Mouse (Mus musculus): ENCODE measurements around the gene Ccdc187.

The Ccdc187 gene

DNA sequence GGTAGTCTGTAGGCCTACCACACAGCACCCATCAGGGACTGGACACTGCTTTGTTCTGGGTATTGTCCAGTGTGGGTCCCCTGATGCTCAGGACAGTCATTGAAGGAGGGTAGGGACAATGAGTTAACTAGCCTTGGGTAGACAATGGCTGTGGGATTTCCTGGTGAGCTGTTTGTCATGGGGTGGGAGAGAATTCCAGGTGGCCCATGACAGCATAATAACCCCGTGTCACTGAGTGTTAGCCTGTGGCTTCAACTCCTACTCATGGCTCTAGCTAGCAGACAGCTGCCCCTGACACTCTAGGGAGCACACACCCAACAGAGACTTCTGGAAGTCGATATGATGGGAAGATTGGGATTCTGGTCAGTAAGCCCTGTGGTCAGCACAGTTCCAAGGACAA, at the start of gene Ccdc187:
TSS of gene Ccdc187 (minus strand) at position 101 of the 400 bp plus-strand sequence.
- DNase-seq (ENCODE audit: low spot score): no peak

- DNase-seq (ENCODE audit: low spot score): no peak
These were observed 48.5 kb upstream of the Ccdc187 start for GRCm38 (mm10) chr2:26342609-26343490.

DNA sequence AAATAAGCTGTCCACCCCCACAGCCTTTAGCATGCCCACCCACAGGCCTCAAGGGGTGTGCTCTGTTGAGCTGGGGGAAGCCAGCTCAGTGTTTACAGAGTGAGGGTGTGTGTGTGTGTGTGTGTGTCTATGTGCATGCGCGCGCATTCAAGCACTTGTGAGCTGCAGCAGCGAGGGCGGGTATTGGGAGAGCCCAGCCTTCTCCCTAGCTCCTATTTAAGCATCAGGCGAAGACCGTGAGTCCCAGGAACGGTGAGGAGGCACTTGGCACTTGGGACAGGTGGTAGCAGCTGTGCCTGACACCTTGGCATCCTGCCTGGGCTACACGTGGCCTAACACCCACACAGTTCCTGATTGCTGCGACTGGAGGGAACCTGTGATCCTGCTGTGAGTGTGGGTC, 47.7 kb upstream of the Ccdc187 start:
- peak; percentile 75 for DNase-seq (ENCODE audit: low spot score)

- no peak for DNase-seq (ENCODE audit: low spot score)
These were observed 47.2 kb upstream of the Ccdc187 start for GRCm38 (mm10) chr2:26341510-26341981.

DNA sequence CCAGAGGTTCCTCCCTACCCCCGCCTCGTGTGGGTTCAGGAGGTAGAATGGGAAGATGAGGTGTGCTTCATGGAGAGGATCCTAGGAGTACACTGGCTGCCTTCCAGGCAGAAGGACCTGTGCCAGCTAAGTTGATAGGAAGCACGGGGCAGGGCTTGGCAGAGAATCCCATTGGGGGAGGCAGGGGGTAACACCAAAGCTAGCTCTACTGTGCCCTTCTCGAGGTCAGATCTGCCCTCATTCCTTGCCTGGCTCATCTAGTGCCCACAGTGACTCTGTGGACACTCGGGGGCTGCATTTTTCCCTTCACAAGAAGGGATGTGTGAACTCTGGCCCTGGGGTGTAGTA, 44.8 kb upstream of the Ccdc187 start:
- DNase-seq (ENCODE audit: low spot score): no peak

GRCm38 (mm10) chr2:26338302-26339203, 44.2 kb upstream of the Ccdc187 start:
- no peak for DNase-seq (ENCODE audit: low spot score)

DNA sequence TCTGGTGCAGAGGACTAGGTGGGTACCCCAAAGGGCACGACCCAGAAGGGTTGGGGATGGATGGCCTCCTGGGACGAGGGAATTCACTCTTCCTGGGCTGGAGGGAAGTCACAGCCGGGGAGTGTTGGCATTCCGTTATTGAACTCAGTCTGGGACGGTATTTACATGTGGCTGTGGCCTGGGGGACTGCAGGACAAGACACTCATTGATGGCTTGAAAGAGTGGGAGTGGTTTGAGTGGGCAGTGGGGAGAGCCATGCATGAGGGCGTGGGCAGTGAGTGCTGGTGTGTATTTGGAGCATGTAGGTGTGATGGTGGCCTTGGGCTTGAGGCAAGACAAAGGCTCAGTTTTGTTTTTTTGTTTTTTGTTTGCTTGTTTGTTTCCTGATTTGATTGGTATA, 36.3 kb upstream of the Ccdc187 start:
- no peak for DNase-seq (ENCODE audit: low spot score)

DNA sequence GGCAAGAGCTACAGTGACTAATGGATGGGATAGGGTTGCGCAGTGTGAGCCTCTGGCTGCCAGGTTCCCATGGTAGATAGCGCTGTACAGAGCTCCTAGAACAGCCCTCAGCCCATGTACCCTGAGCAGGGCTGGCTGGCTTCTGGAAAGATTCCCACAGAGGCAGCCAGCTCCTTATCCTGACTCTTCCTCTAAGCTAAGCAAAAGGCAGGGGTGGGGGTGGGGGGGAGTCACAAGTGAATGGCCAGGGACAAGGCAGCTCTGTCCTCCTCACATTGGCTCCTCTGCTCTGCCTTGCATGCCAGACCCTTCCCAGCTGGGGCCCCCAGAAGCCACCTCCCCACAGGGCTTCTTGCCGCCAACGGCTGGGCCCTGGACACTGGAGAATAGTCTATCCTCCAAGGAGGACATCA, 35.7 kb upstream of the Ccdc187 start:
- no peak for DNase-seq (ENCODE audit: low spot score)

DNA sequence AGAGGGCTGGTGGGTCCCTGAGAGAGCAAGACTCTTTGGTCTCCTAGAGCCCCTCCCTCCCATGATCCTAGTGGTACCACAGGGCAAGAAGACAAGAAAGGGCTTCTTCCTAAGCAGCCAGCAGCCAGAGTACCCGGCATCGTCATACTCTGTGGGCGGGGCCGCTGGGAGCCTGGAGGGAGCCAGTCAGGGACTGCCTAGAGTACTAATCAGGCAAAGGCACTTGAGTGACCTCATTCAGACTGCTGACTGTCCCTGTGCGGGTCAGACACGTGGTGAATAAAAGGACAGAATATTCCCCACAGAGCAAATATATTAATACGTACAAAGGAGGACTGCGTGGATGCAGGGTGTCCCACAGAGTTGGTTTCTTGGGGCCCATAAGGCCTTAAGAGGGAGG, 35.0 kb upstream of the Ccdc187 start:
- peak; percentile 75 for DNase-seq (ENCODE audit: low spot score)

DNA sequence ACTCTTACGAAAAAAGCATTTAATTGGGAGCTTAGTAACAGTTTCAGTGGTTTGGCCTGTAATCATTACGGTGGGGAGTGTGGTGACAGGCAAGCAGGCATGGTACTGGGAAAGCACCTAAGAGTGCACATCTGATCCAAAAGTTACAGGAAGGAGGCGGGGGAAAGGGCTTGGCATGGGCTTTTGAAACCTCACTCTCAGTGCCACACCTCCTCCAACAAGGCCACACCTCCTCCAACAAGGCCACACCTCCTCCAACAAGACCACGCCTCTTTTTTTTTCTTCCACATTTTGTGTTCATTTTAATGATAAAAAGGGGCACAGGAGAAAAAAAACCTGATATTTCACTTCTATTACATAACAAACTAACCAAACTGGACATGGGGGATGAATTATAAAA, 33.5 kb upstream of the Ccdc187 start:
- no peak for DNase-seq (ENCODE audit: low spot score)

- DNase-seq (ENCODE audit: low spot score): peak; percentile 70
These were observed 31.2 kb upstream of the Ccdc187 start for GRCm38 (mm10) chr2:26325386-26326181.

- DNase-seq (ENCODE audit: low spot score): peak; percentile 75
These were observed 30.6 kb upstream of the Ccdc187 start for GRCm38 (mm10) chr2:26324917-26325316.

GRCm38 (mm10) chr2:26323589-26324325, 29.4 kb upstream of the Ccdc187 start:
- DNase-seq (ENCODE audit: low spot score): no peak

GRCm38 (mm10) chr2:26320245-26321185, 26.2 kb upstream of the Ccdc187 start:
- DNase-seq (ENCODE audit: low spot score): no peak

DNA sequence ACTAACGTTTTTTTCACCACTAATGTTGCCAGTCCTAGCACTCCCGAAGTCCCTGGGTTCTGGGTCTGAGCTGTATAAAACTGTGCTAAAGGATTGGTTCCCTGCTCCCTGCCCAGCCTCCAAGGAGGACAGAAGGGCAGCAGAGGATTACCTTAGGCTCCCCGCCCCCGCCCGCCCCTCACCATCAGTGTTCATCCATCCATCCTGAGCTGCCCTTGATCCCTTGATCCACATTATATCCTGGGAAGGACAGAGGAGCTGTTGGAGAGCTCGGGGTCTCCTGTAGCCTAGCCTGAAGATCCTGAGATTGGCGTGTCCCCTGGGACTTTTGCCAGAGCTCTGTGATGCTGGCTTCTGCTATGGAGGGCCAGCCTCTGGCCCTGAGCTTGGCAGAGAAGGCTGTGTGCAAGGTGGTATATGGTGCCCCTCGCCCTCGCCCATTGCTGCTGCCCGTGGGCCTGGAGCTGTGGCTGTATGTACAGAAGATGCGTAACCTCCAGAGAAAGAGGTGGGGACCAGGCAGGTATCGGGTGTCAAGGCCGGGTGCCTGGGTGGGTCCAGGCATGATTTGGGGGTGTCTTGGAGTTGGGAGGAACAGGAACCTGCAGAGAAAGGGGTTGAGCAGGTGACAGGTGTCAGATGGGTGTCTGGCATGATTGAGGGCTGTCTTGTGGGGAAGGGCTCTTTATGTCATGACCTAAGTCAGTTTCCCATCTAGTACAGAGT, 25.3 kb upstream of the Ccdc187 start:
- no peak for DNase-seq (ENCODE audit: low spot score)

GRCm38 (mm10) chr2:26319109-26319508, 24.8 kb upstream of the Ccdc187 start:
- DNase-seq (ENCODE audit: low spot score): no peak

- no peak for DNase-seq (ENCODE audit: low spot score)
These were observed 23.8 kb upstream of the Ccdc187 start for GRCm38 (mm10) chr2:26317991-26318672.

GRCm38 (mm10) chr2:26317371-26317770, 23.0 kb upstream of the Ccdc187 start:
- no peak for DNase-seq (ENCODE audit: low spot score)
